Comparison of ENCODE assay signal across 38 mouse cellular contexts in the genomic region with DNA sequence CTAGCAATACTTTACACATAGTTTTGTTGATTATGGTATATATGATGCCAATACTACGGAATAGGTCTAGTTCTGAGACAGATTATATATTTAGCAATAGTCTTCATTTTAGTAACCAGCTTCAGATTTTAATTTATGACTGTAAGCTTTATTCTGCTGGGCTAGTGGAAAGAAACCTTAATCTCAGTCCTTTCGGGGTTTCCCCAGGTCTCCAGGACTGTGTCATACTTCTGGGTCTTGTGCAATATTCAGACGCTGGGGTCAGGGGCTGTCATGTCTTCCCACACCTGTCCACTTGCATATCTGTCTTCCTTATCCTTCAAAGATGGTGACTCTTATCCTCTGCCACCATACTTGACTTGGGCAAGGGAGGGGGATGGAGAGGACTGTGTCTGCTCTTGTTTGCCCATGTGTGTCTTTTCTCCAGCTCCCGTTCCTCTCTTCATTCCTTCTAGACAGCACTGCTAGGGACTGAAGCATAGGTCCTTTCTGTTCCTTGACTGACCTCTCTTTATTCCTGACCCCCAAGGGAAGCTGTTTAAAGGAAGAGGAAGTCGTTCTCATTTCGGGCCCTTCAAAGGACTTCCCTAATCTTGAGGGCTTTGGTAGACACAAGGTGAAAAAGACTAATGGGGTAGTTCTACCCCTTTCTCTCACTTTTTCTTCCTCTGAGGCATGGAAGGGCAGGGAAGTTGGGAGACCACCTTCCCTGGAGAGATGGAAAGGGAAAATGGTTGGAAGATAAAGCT. TPM values are rescaled to one million over a fixed set of nuclear protein-coding genes. Genes with fewer than 3 reads are reported as not detected.
DNase-seq lines count a peak whose midpoint lies in the region; ATAC-seq and TF ChIP-seq lines count a peak whose summit lies in the region.
"Had no signal": no experiment of that assay in that cellular context is flagged by ENCODE, and none has a peak within 500 bp of the region (broad histone marks: within the 10 kb centered on the region; RNA-seq: fewer than 3 reads in every experiment).

No protein-coding gene starts in this region.

- no peak for TF ChIP-seq POLR2A in bone marrow macrophage, adult 2 months (IDR thresholded peaks at IDR 0.05; ENCODE audit: borderline replicate concordance, low read depth, low read length)

- DNase-seq in heart, adult 11 months: peak; percentile 86
- DNase-seq in heart, postnatal 36 days: no peak
- DNase-seq in forebrain, embryonic 14.5 days (ENCODE audit: low spot score): no peak
- no peak for DNase-seq in right cerebral cortex, postnatal 4 days
- DNase-seq in adrenal gland, adult (ENCODE audit: inconsistent age in 2 of 2, low spot score in 1 of 2): no peak
- DNase-seq: adrenal gland, postnatal 14 days; cerebellum, adult 18-20 months; cerebellum, postnatal 10 days; gastrocnemius, postnatal 14 days; kidney, adult 8-10 months; kidney, postnatal 10 days; lung, postnatal 36 days; spleen, adult 18-20 months; thymus, adult 18-20 months; thymus, postnatal 36 days had no signal

- ATAC-seq in inflammation-experienced regulatory T-cells, adult 6 months: peak; percentile 52
- no peak for ATAC-seq in intestine, embryonic 15.5 days
- ATAC-seq in forebrain, embryonic 14.5 days: no peak
- ATAC-seq: intestine, embryonic 16.5 days had no signal

- H3K27me3 ChIP-seq in intestine, embryonic 15.5 days (replicated peaks): no peaks in the 10 kb centered on the region
- no peaks in the 10 kb centered on the region for H3K27me3 ChIP-seq in forebrain, embryonic 14.5 days (replicated peaks; ENCODE audit: control insufficient read depth, insufficient read depth, low read length)
- H3K27me3 ChIP-seq: hindbrain, embryonic 15.5 days; lung, embryonic 15.5 days; midbrain, embryonic 13.5 days had no signal

- no peaks in the 10 kb centered on the region for H3K36me3 ChIP-seq in intestine, embryonic 15.5 days
- no peaks in the 10 kb centered on the region for H3K36me3 ChIP-seq in forebrain, embryonic 14.5 days (ENCODE audit: control insufficient read depth, insufficient read depth, low read length)
- H3K36me3 ChIP-seq: hindbrain, embryonic 10.5 days; hindbrain, embryonic 15.5 days; limb, embryonic 13.5 days; lung, embryonic 15.5 days; midbrain, embryonic 13.5 days had no signal

- H3K4me1 ChIP-seq in bone marrow macrophage, adult 2 months (ENCODE audit: control insufficient read depth, insufficient read depth, low read length): peaks cover 44% of the 10 kb centered on the region
- no peaks in the 10 kb centered on the region for H3K4me1 ChIP-seq in intestine, embryonic 15.5 days (replicated peaks)
- no peaks in the 10 kb centered on the region for H3K4me1 ChIP-seq in forebrain, embryonic 14.5 days (ENCODE audit: control insufficient read depth, insufficient read depth, low read length)
- H3K4me1 ChIP-seq: hindbrain, embryonic 10.5 days; lung, embryonic 15.5 days had no signal

- intact Hi-C loops in heart, postnatal 36 days (cut with DNase I): no loop called here

- WGBS in intestine, embryonic 15.5 days: 75% methylated on average over 6 of the region's 6 CpGs
- 86% methylated on average over 6 of the region's 6 CpGs for WGBS in forebrain, embryonic 14.5 days

- no peaks in the 10 kb centered on the region for H3K9me3 ChIP-seq in intestine, embryonic 15.5 days
- H3K9me3 ChIP-seq in forebrain, embryonic 14.5 days (replicated peaks; ENCODE audit: control insufficient read depth, low read length): no peaks in the 10 kb centered on the region
- H3K9me3 ChIP-seq: hindbrain, embryonic 10.5 days; hindbrain, embryonic 15.5 days; limb, embryonic 13.5 days; lung, embryonic 15.5 days; midbrain, embryonic 13.5 days had no signal

- H3K9ac ChIP-seq in intestine, embryonic 15.5 days: no peak overlapping the region
- no peak overlapping the region for H3K9ac ChIP-seq in forebrain, embryonic 14.5 days (ENCODE audit: low read length)
- H3K9ac ChIP-seq: forebrain, postnatal 0 days; limb, embryonic 13.5 days; lung, embryonic 15.5 days; midbrain, embryonic 13.5 days had no signal

- peak overlapping the region; percentile 57 for H3K27ac ChIP-seq in bone marrow macrophage, adult 2 months (ENCODE audit: insufficient read depth, low read depth, low read length)
- H3K27ac ChIP-seq in intestine, embryonic 15.5 days: no peak overlapping the region
- no peak overlapping the region for H3K27ac ChIP-seq in forebrain, embryonic 14.5 days (ENCODE audit: low read depth, low read length)
- H3K27ac ChIP-seq: hindbrain, embryonic 10.5 days; limb, embryonic 13.5 days; lung, embryonic 15.5 days; midbrain, embryonic 13.5 days; stomach, postnatal 0 days had no signal

- TF ChIP-seq CTCF in bone marrow macrophage, adult 2 months (IDR thresholded peaks at IDR 0.05; ENCODE audit: low read depth, low read length): no peak

- H3K4me2 ChIP-seq in intestine, embryonic 15.5 days (replicated peaks): no peak overlapping the region
- no peak overlapping the region for H3K4me2 ChIP-seq in forebrain, embryonic 14.5 days (ENCODE audit: low read length)
- H3K4me2 ChIP-seq: heart, embryonic 11.5 days; limb, embryonic 13.5 days; liver, embryonic 11.5 days; lung, embryonic 15.5 days; midbrain, embryonic 13.5 days had no signal

- H3K4me3 ChIP-seq in bone marrow macrophage, adult 2 months (ENCODE audit: insufficient read depth, low read length): no peak overlapping the region
- no peak overlapping the region for H3K4me3 ChIP-seq in intestine, embryonic 15.5 days (replicated peaks)
- H3K4me3 ChIP-seq in forebrain, embryonic 14.5 days (ENCODE audit: low read depth, low read length): no peak overlapping the region
- H3K4me3 ChIP-seq: erythroblast, embryonic 14.5 days; hindbrain, embryonic 10.5 days; hindbrain, embryonic 15.5 days; limb, embryonic 13.5 days; lung, embryonic 15.5 days; midbrain, embryonic 13.5 days had no signal

RNA-seq across cellular contexts. Expression of gene Icos, which starts 40.6 kb away (rescaled TPM):
- total RNA-seq in heart, postnatal 36 days (2021): under 1 TPM; 0.14 to 0.22 TPM
- polyA plus RNA-seq in bone marrow macrophage, adult 2 months (2012; ENCODE audit: insufficient read depth, insufficient read length, missing spikeins): 0.73 and 0.94 TPM in 2 replicates
- 100 to 1,000 TPM; 358 to 373 (median 359) TPM for polyA plus RNA-seq in inflammation-experienced regulatory T-cells, adult 6 months (2017; shearing (Covaris generic))
- 0.29 and 0.70 TPM in 2 replicates for polyA plus RNA-seq in intestine, embryonic 15.5 days (2015; fragmentation: Nextera tagmentation; extraction: Ambion mirVana)
- polyA plus RNA-seq in forebrain, embryonic 14.5 days (2014; fragmentation: Nextera tagmentation; extraction: Ambion mirVana): 0.10 TPM in 1 of 2 replicates, not detected in the other
- total RNA-seq: ES-E14; left cerebral cortex, adult 18-20 months had no signal
- polyA plus RNA-seq: erythroblast, embryonic 14.5 days; forebrain, embryonic 11.5 days; hindbrain, embryonic 15.5 days had no signal

RNA-seq across cellular contexts. Expression of gene Ctla4, which starts 50.3 kb away (rescaled TPM):
- 1 to 10 TPM in 1 of 2 experiments, under 1 TPM in 1; 1.00 to 1.1 TPM for total RNA-seq in heart, postnatal 36 days (2021)
- not detected in 2 replicates for polyA plus RNA-seq in bone marrow macrophage, adult 2 months (2012; ENCODE audit: insufficient read depth, insufficient read length, missing spikeins)
- 100 to 1,000 TPM; 121 to 243 (median 214) TPM for polyA plus RNA-seq in inflammation-experienced regulatory T-cells, adult 6 months (2017; shearing (Covaris generic))
- not detected in 2 replicates for polyA plus RNA-seq in intestine, embryonic 15.5 days (2015; fragmentation: Nextera tagmentation; extraction: Ambion mirVana)
- polyA plus RNA-seq in forebrain, embryonic 14.5 days (2014; fragmentation: Nextera tagmentation; extraction: Ambion mirVana): not detected in 2 replicates
- total RNA-seq: ES-E14; gastrocnemius, postnatal 14 days; layer of hippocampus, postnatal 10 days; left cerebral cortex, adult 18-20 months; left cerebral cortex, postnatal 14 days; megakaryocyte-erythroid progenitor cell, adult 5-6 weeks had no signal
- polyA plus RNA-seq: embryonic facial prominence, embryonic 14.5 days; erythroblast, embryonic 14.5 days; forebrain, embryonic 11.5 days; forebrain, postnatal 0 days; hindbrain, embryonic 10.5 days; hindbrain, embryonic 15.5 days; intestine, embryonic 16.5 days; liver, embryonic 11.5 days; liver, embryonic 16.5 days; midbrain, embryonic 13.5 days; neural tube, embryonic 14.5 days; stomach, postnatal 0 days had no signal

Comparison
In these comparisons a context has a peak if more than half of its experiments do, and no peak if none do; other contexts are left out.
1. RNA of gene Icos, which starts 40.6 kb away (polyA plus RNA-seq): 358 to 373 TPM in inflammation-experienced regulatory T-cells, adult 6 months; 0.73 to 0.94 TPM in bone marrow macrophage, adult 2 months, 0.29 to 0.70 TPM in intestine, embryonic 15.5 days and 0.10 TPM in forebrain, embryonic 14.5 days; every median in the first group is over 100 times any median in the second.
2. RNA of gene Ctla4, which starts 50.3 kb away (polyA plus RNA-seq): 121 to 243 TPM in inflammation-experienced regulatory T-cells, adult 6 months; not detected in intestine, embryonic 15.5 days, not detected in bone marrow macrophage, adult 2 months and not detected in forebrain, embryonic 14.5 days; every median in the first group is over 10 times any median in the second.